Mouse (Mus musculus): ENCODE measurements around the gene Rgmb. TPM values are rescaled to one million over a fixed set of nuclear protein-coding genes. Genes with fewer than 3 reads are reported as not detected.

Gene Rgmb
- total and polyA plus RNA-seq, 2 experiments from 2014 or later: 7.2 to 15.7 TPM

DNA sequence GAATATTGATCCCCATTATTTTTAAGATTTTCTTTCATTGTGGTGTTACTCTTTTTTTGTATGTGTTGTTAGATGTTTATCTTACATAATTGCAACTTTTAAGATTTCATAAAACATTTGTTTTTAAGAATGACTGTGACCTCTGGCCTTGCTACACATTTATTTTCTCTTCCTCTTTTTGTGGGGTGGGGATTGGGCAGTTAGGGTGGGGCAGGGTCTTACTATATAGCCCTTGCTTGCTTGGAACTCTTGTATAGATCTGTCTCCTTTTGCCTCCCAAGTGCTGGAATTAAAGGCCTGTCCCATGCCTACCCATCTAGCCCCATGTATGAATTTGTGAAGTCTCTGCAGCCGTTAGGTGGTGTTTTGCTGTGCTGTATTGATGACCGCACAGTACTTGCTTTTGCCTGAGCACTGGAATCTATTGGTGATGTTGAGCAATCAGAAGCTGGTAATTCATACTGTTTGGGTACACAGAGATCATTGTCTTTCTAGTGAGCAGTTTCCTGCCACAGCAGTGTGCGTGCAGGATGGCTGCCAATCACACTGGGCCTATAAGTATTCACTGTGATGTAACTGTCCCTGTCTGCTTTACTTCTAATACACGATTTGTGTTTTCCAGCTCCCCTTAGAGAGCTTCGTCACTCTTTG lies 56.1 kb downstream of the Rgmb start:
- H3K9ac ChIP-seq (replicated peaks; ENCODE audit: low read depth, low read length): no peak overlapping the region
- WGBS: 74% methylated on average over 5 of the region's 5 CpGs
- no peak overlapping the region for H3K4me3 ChIP-seq (ENCODE audit: low read depth, low read length)
- H3K27ac ChIP-seq (ENCODE audit: low read depth): no peak overlapping the region
- H3K27me3 ChIP-seq (ENCODE audit: control insufficient read depth, insufficient read depth, low read length): no peaks in the 10 kb centered on the region
- ATAC-seq (ENCODE audit: insufficient read depth, low read depth) (no peak), DNase-seq (ENCODE audit: low spot score) (no peak)
- H3K4me2 ChIP-seq (ENCODE audit: low read depth, low read length): no peak overlapping the region
- H3K9me3 ChIP-seq (replicated peaks; ENCODE audit: control insufficient read depth, low read length): no peaks in the 10 kb centered on the region
- H3K36me3 ChIP-seq (replicated peaks; ENCODE audit: control insufficient read depth, insufficient read depth, low read length): peaks cover 25% of the 10 kb centered on the region
- TF ChIP-seq CTCF (IDR thresholded peaks at IDR 0.05; ENCODE audit: low read depth): no peak
- TF ChIP-seq EP300 (IDR thresholded peaks at IDR 0.05; ENCODE audit: low read depth): no peak
- H3K4me1 ChIP-seq (ENCODE audit: control insufficient read depth, insufficient read depth): no peaks in the 10 kb centered on the region

DNA sequence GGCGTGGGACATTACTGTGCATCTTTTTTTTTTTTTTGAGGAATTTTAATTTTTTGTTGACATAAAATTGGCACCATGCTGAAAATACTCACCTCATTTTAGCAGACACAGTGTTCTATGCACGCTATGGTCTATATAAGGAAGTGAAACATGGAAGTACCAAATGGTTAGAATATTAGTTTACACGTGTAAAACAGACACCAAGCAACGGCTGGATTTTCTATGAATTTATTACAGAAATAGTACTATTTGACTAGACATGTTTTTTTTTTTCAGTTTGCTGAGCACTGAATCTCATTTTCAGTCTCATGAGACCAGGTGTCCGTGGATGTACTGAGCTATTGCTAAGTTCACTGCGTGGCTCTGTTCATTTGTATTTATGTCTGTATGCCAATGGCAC lies 56.9 kb downstream of the Rgmb start:
- 83% methylated on average over 6 of the region's 6 CpGs for WGBS
- ATAC-seq (ENCODE audit: insufficient read depth, low read depth): no peak

GRCm38 (mm10) chr17:15769081-15769724 lies 61.6 kb downstream of the Rgmb start:
- Histone ChIP-seq H3K4me3 (ENCODE audit: low read depth, low read length) (no peak overlapping the region), H3K36me3 (replicated peaks; ENCODE audit: control insufficient read depth, insufficient read depth, low read length) (peaks cover 72% of the 10 kb centered on the region), H3K9ac (replicated peaks; ENCODE audit: low read depth, low read length) (no peak overlapping the region), H3K27me3 (ENCODE audit: control insufficient read depth, insufficient read depth, low read length) (no peaks in the 10 kb centered on the region), H3K9me3 (replicated peaks; ENCODE audit: control insufficient read depth, low read length) (no peaks in the 10 kb centered on the region), H3K4me1 (ENCODE audit: control insufficient read depth, insufficient read depth) (no peaks in the 10 kb centered on the region), H3K4me2 (ENCODE audit: low read depth, low read length) (no peak overlapping the region), H3K27ac (ENCODE audit: low read depth) (no peak overlapping the region)
- no peak for ATAC-seq (ENCODE audit: insufficient read depth, low read depth)
- WGBS: 80% methylated on average over 7 of the region's 7 CpGs
- TF ChIP-seq CTCF (IDR thresholded peaks at IDR 0.05; ENCODE audit: low read depth): no peak
- TF ChIP-seq EP300 (IDR thresholded peaks at IDR 0.05; ENCODE audit: low read depth): no peak
- no peak for DNase-seq (ENCODE audit: low spot score)

More for the DNA sequence above, 56.9 kb downstream of the Rgmb start:
- TF ChIP-seq CTCF (IDR thresholded peaks at IDR 0.05; ENCODE audit: low read depth) (no peak), EP300 (IDR thresholded peaks at IDR 0.05; ENCODE audit: low read depth) (no peak)
- H3K27ac ChIP-seq (ENCODE audit: low read depth): no peak overlapping the region
- no peak overlapping the region for H3K4me2 ChIP-seq (ENCODE audit: low read depth, low read length)
- no peaks in the 10 kb centered on the region for H3K4me1 ChIP-seq (ENCODE audit: control insufficient read depth, insufficient read depth)
- DNase-seq (ENCODE audit: low spot score): no peak
- no peak overlapping the region for H3K4me3 ChIP-seq (ENCODE audit: low read depth, low read length)
- H3K27me3 ChIP-seq (ENCODE audit: control insufficient read depth, insufficient read depth, low read length): no peaks in the 10 kb centered on the region
- no peaks in the 10 kb centered on the region for H3K9me3 ChIP-seq (replicated peaks; ENCODE audit: control insufficient read depth, low read length)
- H3K9ac ChIP-seq (replicated peaks; ENCODE audit: low read depth, low read length): no peak overlapping the region
- peaks cover 33% of the 10 kb centered on the region for H3K36me3 ChIP-seq (replicated peaks; ENCODE audit: control insufficient read depth, insufficient read depth, low read length)

GRCm38 (mm10) chr17:15761191-15761590 lies 69.6 kb downstream of the Rgmb start:
- no peak for ATAC-seq (ENCODE audit: insufficient read depth, low read depth)
- H3K36me3 ChIP-seq (replicated peaks; ENCODE audit: control insufficient read depth, insufficient read depth, low read length): peaks cover 79% of the 10 kb centered on the region
- no peaks in the 10 kb centered on the region for H3K27me3 ChIP-seq (ENCODE audit: control insufficient read depth, insufficient read depth, low read length)
- 84% methylated on average over 8 of the region's 8 CpGs for WGBS
- H3K27ac ChIP-seq (ENCODE audit: low read depth): no peak overlapping the region
- no peaks in the 10 kb centered on the region for H3K9me3 ChIP-seq (replicated peaks; ENCODE audit: control insufficient read depth, low read length)
- no peaks in the 10 kb centered on the region for H3K4me1 ChIP-seq (ENCODE audit: control insufficient read depth, insufficient read depth)
- TF ChIP-seq EP300 (IDR thresholded peaks at IDR 0.05; ENCODE audit: low read depth): no peak
- no peak for TF ChIP-seq CTCF (IDR thresholded peaks at IDR 0.05; ENCODE audit: low read depth)
- H3K4me3 ChIP-seq (ENCODE audit: low read depth, low read length): no peak overlapping the region
- no peak overlapping the region for H3K9ac ChIP-seq (replicated peaks; ENCODE audit: low read depth, low read length)
- H3K4me2 ChIP-seq (ENCODE audit: low read depth, low read length): no peak overlapping the region
- no peak for DNase-seq (ENCODE audit: low spot score)

Other genes with a start within 250 kb of the Rgmb start
- gene Chd1, start 126.1 kb downstream of the Rgmb start, total RNA-seq (2014; rRNA removed; ENCODE audit: low replicate concordance): 8.7 and 15.3 TPM in 2 replicates
- gene Chd1, start 126.1 kb downstream of the Rgmb start, polyA plus RNA-seq (2015; fragmentation: Nextera tagmentation; extraction: Ambion mirVana): 8.8 and 9.7 TPM in 2 replicates

Measured in heart, postnatal 0 days (tissue).